8 mouse cellular contexts compared by ENCODE assay signal in genomic region chr5:100499831-100500304, GRCm38 (mm10). TPM values are rescaled to one million over a fixed set of nuclear protein-coding genes. Genes with fewer than 3 reads are reported as not detected.
DNase-seq lines count a peak whose midpoint lies in the region; ATAC-seq lines count a peak whose summit lies in the region.

No protein-coding gene starts in this region.

- ATAC-seq in embryonic facial prominence, embryonic 11.5 days (replicated peaks; ENCODE audit: insufficient number of reproducible peaks, low FRiP score, low TSS enrichment, low read depth) = no peak
- ATAC-seq in heart, embryonic 14.5 days (ENCODE audit: insufficient number of reproducible peaks, insufficient read depth, low FRiP score, low read depth) = 0 out of 2 replicates have a peak, but pooled peaks have one; percentile 17

- WGBS in embryonic facial prominence, embryonic 11.5 days = under 1% methylated on average over 39 of the region's 41 CpGs
- WGBS in heart, embryonic 14.5 days = 0% methylated on average over 34 of the region's 41 CpGs

- no peaks in the 10 kb centered on the region for H3K4me1 ChIP-seq in embryonic facial prominence, embryonic 11.5 days (ENCODE audit: control insufficient read depth, insufficient read depth, low read length)
- peaks cover 0 to 16% of the 10 kb centered on the region in 2 experiments; a peak in 3 of 4 replicates for H3K4me1 ChIP-seq in heart, embryonic 14.5 days (ENCODE audit: control insufficient read depth in 2 of 2, insufficient read depth in 2 of 2, low read length in 2 of 2)

- H3K9ac ChIP-seq in embryonic facial prominence, embryonic 11.5 days (replicated peaks; ENCODE audit: low read length) = peak overlapping the region; percentile 59
- H3K9ac ChIP-seq in heart, embryonic 14.5 days (ENCODE audit: low read length) = peak overlapping the region; percentile 90

- H3K4me3 ChIP-seq in embryonic facial prominence, embryonic 11.5 days (ENCODE audit: low read depth, low read length) = peak overlapping the region; percentile 59
- H3K4me3 ChIP-seq in heart, embryonic 14.5 days (ENCODE audit: control insufficient read depth in 1 of 2, insufficient read depth in 1 of 2, low read depth in 1 of 2, low read length in 2 of 2) = peak overlapping the region; percentile 68 to 90

- H3K27me3 ChIP-seq in embryonic facial prominence, embryonic 11.5 days (ENCODE audit: control insufficient read depth, insufficient read depth, low read length) = no peaks in the 10 kb centered on the region
- H3K27me3 ChIP-seq in heart, embryonic 14.5 days (ENCODE audit: control insufficient read depth, insufficient read depth, low read length) = no peaks in the 10 kb centered on the region

- 0 out of 2 replicates have a peak overlapping the region, but pooled peaks have one; percentile 52 for H3K27ac ChIP-seq in embryonic facial prominence, embryonic 11.5 days (replicated peaks; ENCODE audit: low read depth, low read length)
- peak overlapping the region; percentile 62 to 80 for H3K27ac ChIP-seq in heart, embryonic 14.5 days (replicated peaks in 1 of 2; ENCODE audit: control insufficient read depth in 1 of 2, insufficient read depth in 1 of 2, low read depth in 2 of 2, low read length in 2 of 2)

- no peaks in the 10 kb centered on the region for H3K36me3 ChIP-seq in embryonic facial prominence, embryonic 11.5 days (replicated peaks; ENCODE audit: control insufficient read depth, insufficient read depth, low read depth, low read length)
- H3K36me3 ChIP-seq in heart, embryonic 14.5 days (ENCODE audit: control insufficient read depth, insufficient read depth, low read length) = no peaks in the 10 kb centered on the region

- DNase-seq in CD8-positive naive resting alpha-beta T cell, adult 2 months (ENCODE audit: low read depth in 2 of 2, low spot score in 2 of 2) = peak; percentile 14 to 30
- DNase-seq in adrenal gland, postnatal 10 days = peak; percentile 38
- DNase-seq in embryonic facial prominence, embryonic 11.5 days (ENCODE audit: low spot score) = peak; percentile 58
- DNase-seq in layer of hippocampus, adult 8-10 months (ENCODE audit: low spot score in 2 of 2) = peak; percentile 21 to 29
- peak; percentile 35 for DNase-seq in lung, postnatal 10 days
- peak; percentile 58 for DNase-seq in retina, postnatal 1 day
- DNase-seq in urinary bladder, adult 2 months (ENCODE audit: low spot score) = peak; percentile 33

- H3K4me2 ChIP-seq in embryonic facial prominence, embryonic 11.5 days (ENCODE audit: low read depth, low read length) = peak overlapping the region; percentile 90
- peak overlapping the region; percentile 92 for H3K4me2 ChIP-seq in heart, embryonic 14.5 days (ENCODE audit: low read length)

- no peaks in the 10 kb centered on the region for H3K9me3 ChIP-seq in embryonic facial prominence, embryonic 11.5 days (replicated peaks; ENCODE audit: control insufficient read depth, low read length)
- no peaks in the 10 kb centered on the region for H3K9me3 ChIP-seq in heart, embryonic 14.5 days (ENCODE audit: control insufficient read depth, low read length)

RNA-seq across cellular contexts. Expression of gene Lin54, which starts 0.6 kb away (rescaled TPM):
- 10 to 100 TPM; 12.6 to 13.0 TPM for total RNA-seq in adrenal gland, postnatal 10 days (2021)
- polyA plus RNA-seq in embryonic facial prominence, embryonic 11.5 days (2014; fragmentation: Nextera tagmentation; extraction: Ambion mirVana) = 16.1 and 19.0 TPM in 2 replicates
- 13.1 and 13.6 TPM in 2 replicates for polyA plus RNA-seq in heart, embryonic 14.5 days (2014; fragmentation: Nextera tagmentation; extraction: Ambion mirVana)
- total RNA-seq in layer of hippocampus, adult 8-10 months (2022) = 10 to 100 TPM; 17.9 to 19.9 (median 19.3) TPM
- 6.2 and 6.6 TPM in 2 replicates for polyA plus RNA-seq in urinary bladder, adult 2 months (2012; rRNA removed)

RNA-seq across cellular contexts. Expression of gene Cops4, which starts 18.2 kb away (rescaled TPM):
- 10 to 100 TPM; 70.1 to 73.6 TPM for total RNA-seq in adrenal gland, postnatal 10 days (2021)
- polyA plus RNA-seq in embryonic facial prominence, embryonic 11.5 days (2014; fragmentation: Nextera tagmentation; extraction: Ambion mirVana) = 258 and 263 TPM in 2 replicates
- 157 and 158 TPM in 2 replicates for polyA plus RNA-seq in heart, embryonic 14.5 days (2014; fragmentation: Nextera tagmentation; extraction: Ambion mirVana)
- 10 to 100 TPM; 80.1 to 90.7 (median 88.1) TPM for total RNA-seq in layer of hippocampus, adult 8-10 months (2022)
- polyA plus RNA-seq in urinary bladder, adult 2 months (2012; rRNA removed) = 66.8 and 69.9 TPM in 2 replicates
